Mouse (Mus musculus) lung, postnatal 14 days (tissue): ENCODE measurements around the gene Gm10974.
A peak's percentile ranks its signal among the peaks of the same experiment; 100 is the strongest.

Experiments
- DNase-seq: peaks from one replicate; pipeline ENCODE4 v3.0.0; 2021

Gm10974 gene

DNA sequence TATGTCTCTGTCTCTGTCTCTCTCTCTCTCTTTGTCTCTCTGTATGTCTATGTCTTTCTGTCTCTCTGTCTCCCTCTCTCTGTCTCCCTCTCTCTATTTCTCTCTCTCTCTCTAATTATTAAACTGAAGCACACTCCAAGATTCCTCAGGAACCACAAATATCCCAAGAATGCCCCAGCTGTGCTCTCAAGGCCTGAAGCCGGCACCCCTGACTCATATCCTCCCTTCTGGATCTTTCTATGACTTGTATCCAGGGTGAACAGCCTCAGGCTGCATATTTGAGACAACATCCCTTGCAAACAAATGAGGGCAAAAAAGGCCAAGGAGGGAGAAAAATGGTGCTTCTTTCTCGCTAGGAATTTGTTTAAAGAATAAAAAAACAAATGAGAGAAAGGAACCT is at the start of gene Gm10974:
Gm10974 (plus strand) TSS at position 2 of the 400 bp plus-strand sequence.
- DNase-seq, result peak; percentile 49

DNA sequence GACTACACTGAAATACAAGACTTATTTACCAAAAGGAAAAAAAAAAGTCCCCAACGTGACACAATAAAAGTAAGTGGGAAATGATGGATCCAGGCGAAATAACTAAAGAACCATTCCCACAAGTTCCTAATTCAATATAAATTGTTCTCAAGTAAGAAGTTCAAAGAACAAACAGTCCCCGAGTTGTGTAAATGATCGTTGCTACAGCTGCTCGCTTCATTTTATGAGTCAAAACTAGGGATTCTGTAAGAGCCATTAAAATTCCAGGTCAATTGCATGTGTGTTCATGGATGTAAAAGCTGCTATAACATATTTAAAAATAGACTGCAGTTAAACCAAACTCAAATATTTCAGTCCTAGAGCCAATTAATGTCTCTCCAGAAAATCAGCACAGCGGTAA is 47.6 kb upstream of the Gm10974 start:
- no peak for DNase-seq

DNA sequence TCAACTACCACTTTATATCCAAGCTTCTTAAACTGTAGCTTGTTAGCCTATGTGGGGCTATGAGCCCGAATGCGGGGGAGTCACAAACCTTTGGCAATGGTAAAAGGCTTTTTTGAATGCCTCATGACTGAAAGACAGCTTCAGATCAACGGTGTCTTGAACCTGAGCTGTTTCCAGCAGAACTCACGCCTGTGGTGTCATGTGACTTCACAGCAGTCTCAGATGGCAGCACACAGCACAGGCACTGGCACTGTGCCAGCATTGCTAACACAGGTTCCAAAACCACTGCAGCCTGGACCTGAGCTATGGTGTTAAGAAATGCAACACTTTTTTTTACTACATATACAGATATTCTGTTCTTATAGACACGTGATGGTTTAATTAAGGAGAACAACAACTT is 44.7 kb upstream of the Gm10974 start:
- DNase-seq, result peak; percentile 35

DNA sequence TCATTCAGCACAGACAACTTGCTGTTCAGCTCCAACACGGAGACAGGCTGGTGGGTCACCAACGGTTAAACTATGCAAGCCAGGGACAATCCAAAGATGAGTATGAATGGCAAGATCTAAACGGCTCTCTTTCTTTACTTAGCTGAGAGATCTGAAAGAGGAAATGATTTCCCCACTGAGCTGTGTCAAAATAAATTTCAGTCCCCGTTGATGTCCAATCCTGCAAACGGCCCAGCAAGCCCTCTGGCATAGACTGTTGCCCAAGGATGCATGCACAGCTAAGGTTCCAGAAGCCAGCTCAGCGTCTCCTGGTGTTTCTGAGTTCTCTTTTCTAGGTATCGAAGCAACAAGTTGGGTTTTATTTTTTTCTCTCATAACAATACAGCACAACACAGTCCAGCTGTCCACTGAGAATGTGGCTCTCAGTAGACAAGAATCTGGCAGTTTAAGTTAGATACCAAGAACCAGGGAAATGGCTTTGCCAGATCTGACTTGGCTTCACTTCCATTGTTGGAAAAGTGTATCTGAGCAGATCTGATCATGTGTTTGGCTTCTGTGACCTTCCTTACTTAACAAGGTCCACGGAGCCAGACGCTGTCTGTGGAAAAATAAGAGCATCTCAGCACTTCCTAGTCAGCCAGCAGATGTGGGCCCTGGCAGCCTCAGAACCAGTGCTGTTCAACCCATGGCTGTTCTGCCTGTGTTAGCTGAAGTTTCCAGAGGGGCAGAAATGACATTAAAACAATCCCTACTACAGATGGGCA is 42.3 kb upstream of the Gm10974 start:
- no peak for DNase-seq

DNA sequence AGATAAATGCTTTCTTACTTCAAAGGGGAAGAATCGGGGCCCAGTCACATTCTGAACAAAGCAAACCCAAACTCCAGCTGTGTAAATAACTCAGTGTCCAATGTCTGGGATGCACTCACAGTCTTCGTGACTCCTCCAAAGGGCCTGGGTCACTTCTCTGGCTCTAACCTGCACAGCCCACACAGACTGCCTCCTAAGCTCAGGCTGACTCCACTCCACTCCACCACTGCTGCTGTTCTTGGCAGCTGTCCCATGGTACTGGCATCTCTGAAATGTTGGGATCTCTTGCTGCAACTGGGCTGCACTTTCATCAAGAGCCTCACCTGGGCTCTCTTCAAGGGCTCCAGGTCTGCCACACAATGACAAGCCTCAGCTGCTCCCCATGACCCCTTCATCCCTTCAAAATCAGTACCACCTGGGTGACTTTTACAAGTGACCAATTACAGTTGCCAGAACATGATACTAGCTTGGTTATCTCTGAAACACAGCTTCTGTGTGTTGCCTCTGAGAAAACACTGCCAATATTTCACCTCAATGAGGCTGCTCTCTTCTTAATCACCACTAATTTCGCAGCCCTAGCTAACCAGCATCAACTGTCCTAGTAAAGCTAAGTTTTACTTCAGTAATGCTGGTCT is 40.2 kb upstream of the Gm10974 start:
- DNase-seq, result peak; percentile 63

DNA sequence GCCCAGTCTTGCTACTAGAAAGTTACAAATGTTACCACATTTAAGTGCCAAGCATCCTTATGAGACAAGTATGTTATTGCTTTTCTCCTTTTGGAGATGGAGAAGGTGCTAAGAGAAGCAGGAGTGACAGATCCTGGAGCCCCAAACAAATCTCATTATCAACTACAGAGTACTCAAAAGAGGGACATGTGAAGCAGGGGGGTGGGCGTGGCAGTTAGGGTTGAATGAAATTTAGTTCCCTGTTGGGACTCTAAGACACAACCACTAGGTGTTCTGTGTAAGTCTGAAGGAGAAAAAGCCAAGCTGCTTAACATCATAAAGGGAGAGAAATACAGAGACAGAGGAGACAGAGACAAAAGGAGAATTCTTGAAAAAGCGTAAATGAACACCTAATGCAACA is 38.2 kb upstream of the Gm10974 start:
- no peak for DNase-seq

DNA sequence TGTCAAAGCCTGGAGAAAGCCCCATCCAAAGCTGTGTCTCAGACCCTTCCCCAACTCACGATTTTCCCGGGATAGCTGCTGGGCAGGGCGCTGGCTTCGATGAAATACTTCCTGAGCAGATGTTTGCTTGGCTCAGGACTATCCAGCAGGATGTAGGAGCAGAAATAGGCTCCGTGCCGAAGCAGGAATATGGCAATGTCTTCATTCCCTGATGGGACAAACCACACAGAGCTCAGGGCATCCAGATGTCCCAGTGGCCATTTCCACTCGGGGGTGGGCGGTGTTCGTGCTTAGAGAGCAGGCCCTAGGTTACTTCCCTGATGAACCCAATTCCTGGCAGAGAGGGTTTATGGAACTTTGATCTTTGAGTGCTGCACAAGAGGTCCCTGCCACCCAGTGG is 35.1 kb upstream of the Gm10974 start:
- DNase-seq, result no peak

DNA sequence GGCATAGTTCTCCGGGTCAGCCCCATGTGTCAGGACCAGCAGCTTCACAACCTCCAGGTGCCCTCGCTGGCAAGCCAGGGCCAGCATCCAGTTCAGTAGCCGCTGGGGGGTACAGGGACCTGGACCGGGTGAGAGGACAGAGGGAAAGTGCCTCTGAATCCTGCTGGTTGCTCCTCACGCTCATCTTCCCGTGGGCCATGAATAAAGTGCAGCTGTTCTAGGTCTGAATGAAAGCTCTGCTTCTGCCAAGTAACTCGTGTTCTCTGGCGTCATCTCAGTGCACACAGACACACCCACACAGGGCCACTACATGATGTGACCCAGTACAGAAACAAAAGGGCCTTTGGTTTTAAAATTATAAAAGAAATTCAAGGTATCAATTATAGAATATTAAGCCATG is 33.4 kb upstream of the Gm10974 start:
- DNase-seq, result no peak

DNA sequence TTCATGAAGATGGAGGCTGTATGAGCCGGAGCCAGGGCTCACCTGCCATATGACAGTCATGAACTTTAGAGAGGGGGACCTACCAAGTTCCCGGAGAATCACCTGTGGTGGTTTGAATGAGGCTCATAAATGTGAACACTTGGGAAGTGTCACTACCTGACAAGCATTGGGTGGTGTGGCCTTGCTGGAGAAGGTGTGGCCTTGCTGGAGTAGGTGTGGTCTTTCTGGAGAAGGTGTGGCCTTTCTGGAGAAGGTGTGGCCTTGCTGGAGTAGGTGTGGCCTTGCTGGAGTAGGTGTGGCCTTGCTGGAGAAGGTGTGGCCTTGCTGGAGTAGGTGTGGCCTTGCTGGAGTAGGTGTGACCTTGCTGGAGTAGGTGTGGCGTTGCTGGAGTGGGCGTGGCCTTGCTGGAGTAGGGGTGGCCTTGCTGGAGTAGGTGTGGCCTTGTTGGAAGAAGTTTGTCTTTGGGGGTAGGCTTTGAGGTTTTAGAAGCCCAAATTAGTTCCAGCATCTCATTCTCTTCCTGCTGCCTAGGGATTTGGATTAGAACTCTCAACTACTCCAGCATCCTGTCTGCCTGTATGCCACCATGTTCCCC is 31.7 kb upstream of the Gm10974 start:
- no peak for DNase-seq

DNA sequence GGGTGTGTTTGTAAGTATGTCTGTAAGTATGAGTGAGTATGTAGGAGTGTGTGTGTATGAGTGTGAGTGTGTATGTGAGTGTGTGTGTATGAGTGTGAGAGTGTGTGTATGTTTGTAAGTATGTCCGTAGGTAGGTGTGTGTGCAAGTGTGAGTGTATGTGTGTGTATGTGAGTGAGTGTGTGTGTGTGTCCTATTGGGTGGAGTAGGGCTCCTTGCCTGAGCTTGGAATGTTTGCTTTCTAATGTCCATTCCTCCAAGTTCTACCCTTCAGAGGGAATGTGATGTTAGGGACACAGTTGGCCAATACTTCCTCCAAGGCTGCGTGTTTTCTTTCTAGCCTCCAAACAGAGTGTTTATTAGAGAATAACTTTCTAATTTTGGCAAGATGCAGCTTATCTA is 28.8 kb upstream of the Gm10974 start:
- no peak for DNase-seq

DNA sequence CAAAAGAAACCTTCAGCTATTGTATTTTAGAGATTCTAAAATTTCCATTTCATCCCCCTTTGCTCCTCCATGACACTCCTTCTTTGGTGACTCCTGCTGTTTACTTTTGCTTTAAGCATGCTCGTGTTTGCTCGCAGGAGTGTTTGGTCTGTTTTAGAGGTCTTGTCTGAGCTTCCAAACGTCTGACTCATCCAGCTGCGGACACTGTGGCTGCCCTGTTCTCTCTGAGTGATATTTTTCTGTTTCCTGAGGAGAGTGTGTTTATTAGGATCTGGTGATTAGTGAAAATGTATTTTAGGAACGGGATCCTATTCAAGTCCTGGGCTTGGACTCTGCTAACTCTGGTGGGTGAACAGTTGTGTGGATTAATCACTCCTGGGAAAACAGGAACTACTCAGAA is 26.1 kb upstream of the Gm10974 start:
- peak; percentile 51 for DNase-seq

DNA sequence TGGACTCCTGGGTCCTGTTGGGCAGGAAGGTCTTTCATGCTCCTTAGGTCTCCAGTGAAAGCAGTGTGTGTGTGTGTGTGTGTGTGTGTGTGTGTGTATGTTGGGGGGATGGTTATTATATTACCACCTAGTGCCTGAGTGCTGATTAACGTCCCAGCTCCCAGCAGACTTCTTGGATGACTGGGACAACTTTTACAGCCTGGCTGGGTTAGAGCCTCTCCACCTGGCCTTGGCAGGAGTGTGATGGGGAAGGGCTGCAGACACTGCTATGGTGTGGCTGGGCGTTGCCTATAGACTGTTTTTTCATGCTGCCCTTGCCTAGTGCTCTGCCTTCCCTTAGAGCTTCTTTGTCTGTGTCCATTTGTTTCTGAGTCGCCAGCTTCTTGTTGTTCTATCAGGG is 25.7 kb upstream of the Gm10974 start:
- DNase-seq, result no peak

DNA sequence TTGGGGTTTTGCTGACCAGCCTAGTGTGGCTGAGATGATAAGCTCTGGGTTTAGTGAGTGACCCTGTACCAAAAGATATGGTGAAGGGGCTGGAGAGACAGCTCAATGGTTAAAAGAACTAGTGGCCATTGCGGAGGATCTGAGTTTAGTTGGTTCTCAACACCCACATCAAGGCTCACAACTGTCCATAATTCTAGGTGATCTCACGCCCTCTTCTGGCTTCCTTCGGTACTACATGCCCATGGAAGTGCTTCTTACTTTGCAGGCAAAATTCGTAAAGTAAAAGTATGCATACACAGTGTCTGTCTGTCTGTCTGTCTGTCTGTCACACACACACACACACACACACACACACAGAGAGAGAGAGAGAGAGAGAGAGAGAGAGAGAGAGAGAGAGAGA is 23.4 kb upstream of the Gm10974 start:
- peak; percentile 84 for DNase-seq

DNA sequence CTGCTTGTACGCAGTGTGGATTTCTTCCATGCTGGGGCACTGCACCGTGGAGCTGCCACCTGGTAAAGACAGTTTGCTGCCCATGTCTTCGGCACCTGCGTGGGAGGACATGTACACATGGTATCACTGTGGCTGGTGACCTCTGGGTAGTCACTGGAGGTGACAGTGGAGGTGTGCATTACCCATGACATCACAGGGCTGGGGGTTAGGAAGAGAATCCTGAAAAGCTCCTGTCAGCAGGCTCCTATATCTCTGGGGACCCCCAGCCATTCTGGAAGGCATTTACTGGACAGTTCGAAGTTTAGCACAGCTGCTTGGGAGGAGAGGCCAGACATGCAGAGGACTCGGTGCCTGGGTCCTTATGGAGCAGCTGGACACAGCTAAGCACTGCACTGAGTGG is 22.9 kb upstream of the Gm10974 start:
- no peak for DNase-seq

DNA sequence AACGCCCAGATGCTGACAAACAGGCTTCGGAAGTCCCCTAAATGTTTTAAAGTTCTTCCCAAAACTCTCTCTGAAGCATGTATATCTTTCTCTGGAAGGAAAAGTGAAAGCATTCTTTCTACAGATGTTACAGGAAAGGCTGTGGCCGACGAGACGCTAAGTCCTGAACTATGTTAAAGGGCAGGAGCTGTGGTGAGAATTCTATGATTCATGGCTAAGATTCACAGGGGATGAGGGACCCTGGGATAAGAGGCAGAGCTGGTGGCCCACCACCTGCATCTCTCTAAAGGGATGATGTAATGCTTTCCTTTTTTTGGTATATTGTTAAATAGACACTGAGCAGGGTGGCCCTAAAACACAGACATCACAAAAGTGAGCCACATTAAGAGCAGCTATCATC is 22.4 kb upstream of the Gm10974 start:
- DNase-seq, result no peak

DNA sequence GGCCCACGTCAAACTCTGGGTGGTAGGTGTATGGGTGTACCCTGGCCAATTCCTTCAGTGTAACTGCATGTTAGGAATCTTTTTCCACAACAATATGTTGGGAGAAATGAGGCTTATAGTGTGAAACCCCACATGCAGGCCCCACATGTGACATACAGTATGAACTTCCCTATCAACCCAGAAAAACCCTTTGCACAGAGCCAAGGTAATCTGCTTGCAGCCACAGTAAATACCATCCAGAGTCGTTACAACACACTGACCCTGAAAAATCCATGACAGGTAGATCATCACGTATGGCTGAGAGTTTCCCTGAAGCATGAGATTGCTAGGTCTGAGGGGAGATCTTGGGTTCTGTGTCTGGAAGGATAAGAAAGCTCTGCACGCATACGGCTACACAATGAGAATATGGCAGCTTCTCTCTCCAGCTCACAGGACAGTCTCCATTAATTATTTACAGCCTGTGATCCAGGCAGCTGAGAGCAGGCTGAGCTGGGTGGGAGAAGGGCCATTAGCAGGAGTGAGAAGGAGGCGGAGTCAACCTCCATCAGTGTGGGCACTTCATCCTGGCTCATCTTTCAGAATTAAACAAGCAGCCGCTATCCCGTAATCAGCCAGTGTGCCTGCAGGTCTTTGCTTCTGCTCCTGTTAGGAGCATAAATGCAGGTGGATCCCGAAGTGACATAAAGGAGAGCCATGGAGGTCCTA is 18.6 kb upstream of the Gm10974 start:
- DNase-seq, result no peak

DNA sequence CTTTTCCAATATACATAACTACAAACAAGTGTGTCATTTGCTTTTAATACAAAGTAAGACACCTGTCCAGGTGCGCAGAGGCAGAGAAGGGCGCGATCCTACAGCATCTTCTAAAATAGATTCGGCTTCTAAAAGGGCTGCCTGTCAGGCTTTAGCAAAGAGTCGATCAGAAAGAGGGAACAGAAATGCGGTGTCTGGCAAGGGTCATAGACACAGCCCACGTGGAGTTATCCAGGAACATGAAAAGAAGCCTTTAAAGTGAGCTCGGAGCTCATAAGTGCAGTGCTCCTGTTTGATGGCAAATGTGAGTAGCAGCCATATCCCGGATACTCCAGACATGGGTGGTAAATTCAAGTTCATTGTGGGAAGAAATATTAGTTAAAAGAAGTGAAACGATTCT is 17.1 kb upstream of the Gm10974 start:
- DNase-seq, result no peak

DNA sequence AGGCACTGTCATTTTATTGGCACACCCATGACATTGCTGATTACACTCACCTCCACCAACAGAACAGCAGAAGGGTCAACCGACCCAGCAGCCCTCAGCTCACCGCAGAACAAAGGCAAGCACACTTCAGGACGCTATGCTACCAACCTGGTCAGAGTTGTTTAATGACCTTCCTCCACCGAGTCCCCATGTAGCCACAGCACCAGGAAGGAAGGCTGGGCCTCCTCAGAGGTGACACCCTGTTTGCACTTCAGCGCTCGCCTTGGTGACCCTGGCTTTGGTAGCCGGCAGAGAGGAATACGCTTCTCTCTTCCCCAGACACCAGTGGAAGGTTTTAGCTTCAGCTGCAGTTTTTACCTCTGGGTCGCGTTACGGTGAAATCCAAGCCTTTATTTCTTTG is 16.0 kb upstream of the Gm10974 start:
- DNase-seq, result no peak

DNA sequence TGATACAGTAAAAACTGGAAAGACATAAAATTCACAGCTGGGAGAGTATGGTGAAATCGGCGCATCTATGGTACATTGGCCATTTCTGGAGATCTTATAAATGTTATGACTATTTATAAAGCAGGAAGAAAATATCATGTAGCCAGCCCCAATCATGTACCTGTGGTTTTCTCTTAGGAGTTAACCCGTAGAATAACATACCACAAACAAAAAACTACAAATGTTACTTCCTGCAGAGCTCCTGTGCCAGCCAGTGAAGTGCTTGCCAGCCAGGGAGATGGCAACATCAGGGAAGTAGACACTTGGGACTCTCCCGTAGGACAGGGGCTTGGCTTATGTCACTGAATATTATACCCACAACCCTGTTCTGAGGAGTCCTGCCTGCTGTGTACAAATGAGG is 14.6 kb upstream of the Gm10974 start:
- no peak for DNase-seq

DNA sequence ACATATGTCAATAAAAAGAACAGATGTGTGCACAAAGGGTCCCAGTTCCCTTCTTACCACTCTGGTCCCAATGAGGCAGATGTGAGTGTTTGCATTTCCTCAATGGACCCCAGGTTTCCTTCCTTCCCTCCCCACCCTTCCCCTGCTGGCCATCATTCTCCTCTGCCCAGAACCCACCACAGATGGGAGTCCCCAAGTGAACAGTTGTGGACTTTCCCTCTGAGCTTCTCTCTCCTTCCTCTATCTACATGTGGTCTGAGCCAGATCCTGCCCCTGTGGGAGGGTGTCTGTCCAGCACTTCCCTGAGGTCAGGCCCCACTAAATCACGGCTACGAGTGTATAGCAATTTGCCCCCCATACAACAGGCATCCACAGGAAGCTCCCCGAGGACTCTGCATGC is 10.8 kb upstream of the Gm10974 start:
- DNase-seq, result no peak

DNA sequence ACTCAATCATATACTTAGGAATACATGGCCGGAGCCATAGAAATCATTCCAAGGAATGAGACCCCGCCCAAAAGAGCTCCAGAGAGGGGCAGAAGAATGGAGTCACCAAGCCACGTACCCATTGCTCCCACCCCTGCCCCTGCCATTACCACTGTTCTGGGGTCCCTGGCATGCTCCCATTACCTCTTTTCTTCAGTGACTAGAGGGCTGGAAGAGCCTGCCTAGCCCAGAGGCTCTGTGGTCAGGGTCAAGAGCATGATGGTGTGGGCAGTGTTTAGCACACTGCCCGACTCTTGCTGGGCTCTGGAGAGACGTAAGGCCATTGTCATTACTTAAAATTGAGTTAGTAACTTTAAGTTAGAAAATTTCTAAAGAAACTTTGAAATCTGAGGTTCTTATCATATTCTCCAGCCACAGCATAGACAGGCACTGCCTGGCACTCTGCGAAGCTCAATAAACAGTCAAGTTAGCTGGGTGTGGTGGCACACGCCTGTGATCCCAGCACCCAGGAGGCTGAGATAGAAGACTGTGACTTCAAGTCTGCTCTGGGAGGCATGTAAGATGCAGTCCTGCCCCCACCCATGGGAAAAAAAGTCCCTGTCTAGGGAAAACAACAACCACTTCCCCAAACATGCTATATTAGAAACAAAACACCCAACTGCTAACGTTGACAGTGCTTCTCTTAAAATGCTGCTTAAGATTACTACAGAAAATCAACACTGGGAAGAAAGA is 9.7 kb upstream of the Gm10974 start:
- DNase-seq, result no peak

DNA sequence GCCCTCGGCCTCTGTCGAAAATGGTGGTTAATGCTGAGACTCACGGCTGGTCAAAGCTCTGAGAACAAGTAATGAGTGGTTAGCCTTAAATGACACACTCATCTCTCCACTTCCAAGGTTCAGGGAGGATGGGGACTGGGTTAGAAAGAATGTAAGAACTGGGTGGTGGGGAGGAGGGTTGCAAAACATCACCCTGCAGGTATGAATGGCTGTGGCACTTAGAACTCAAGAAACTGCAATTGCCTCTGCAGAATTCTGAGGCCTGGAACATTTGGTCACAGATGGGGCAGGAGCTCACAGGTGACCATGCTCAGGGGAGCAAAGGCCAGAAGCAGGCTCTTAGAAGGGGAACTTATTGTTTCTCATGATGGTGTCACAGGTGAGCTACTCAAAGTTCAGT is 7.2 kb upstream of the Gm10974 start:
- DNase-seq, result no peak

DNA sequence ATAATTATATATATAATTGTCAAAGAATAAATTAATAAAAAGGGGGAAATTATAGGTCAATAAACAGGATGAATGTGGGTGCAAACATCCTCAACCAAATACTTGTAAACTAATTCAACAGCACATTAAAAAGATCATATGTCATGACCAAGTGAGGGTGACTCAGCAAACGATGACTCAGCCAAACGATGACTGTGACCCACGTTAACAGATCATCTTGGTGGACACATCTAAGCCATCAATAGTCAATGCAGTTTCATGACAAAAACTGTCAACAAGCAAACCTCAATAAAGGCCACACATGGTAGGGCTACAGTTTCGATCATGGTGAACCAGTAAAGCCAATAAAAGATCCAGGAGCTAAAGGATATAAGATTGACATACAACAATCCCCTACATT is 6.7 kb upstream of the Gm10974 start:
- DNase-seq, result no peak
